Mouse (Mus musculus) olfactory bulb, adult 2 months (tissue): ENCODE measurements around the gene Tbata.

ENCODE experiments used
- CTCF ChIP-seq: fragments of 200-500 bp; IDR thresholded peaks from 2 replicates; pipeline ENCODE4 v1.5.1; 2012; ENCODE audit warnings: low read depth, mild to moderate bottlenecking, low read length, moderate library complexity; ENCODE audit not compliant: insufficient read depth
- POLR2A ChIP-seq: fragments of 200-500 bp; IDR thresholded peaks from 2 replicates; pipeline ENCODE4 v1.6.1; 2012; ENCODE audit warnings: mild to moderate bottlenecking, low read depth, low read length, moderate library complexity; ENCODE audit not compliant: insufficient read depth

DNA sequence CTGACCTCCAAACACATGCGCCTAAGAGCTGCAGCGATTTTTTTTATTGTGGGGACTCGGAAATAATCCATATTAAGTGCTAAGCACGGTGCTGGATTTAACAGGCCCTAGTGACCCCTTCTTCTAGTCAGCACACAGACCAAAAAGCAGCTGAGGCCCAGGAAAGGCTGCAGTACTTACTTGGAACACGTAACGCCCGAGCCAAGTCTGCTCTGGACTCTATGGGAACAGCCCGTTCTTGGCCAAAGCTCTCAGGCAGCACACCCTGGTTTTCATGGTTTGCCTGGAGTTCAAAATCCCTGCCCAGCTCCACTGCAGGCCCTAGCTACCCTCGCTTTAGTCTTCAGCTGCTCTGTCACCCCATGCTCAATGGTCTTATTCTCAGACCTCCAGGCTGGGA lies 22.9 kb downstream of the Tbata start:
- no peak for TF ChIP-seq POLR2A
- no peak for TF ChIP-seq CTCF
